Mouse (Mus musculus) limb, embryonic 10.5 days (tissue): ENCODE results near the gene Mea1. TPM values are rescaled to one million over a fixed set of nuclear protein-coding genes. Genes with fewer than 3 reads are reported as not detected.
A peak's percentile ranks its signal among the peaks of the same experiment; 100 is the strongest.

ENCODE experiments used
- DNase-seq: peaks from one replicate; pipeline ENCODE4 v3.0.0-alpha.2; 2017; ENCODE audit warnings: low spot score
- H3K27ac ChIP-seq: fragments of 300-500 bp; sonication (generic); 2 replicates; pipeline ENCODE4 v1.5.1; 2016; ENCODE audit warnings: mild to moderate bottlenecking
- H3K27me3 ChIP-seq: fragments of 300-500 bp; sonication (generic); 2 replicates; pipeline ENCODE4 v1.6.1; 2016; ENCODE audit warnings: low read depth, mild to moderate bottlenecking; ENCODE audit not compliant: poor library complexity, severe bottlenecking
- H3K36me3 ChIP-seq: fragments of 300-500 bp; sonication (generic); 2 replicates; pipeline ENCODE4 v1.6.1; 2016; ENCODE audit warnings: mild to moderate bottlenecking, moderate library complexity
- H3K4me1 ChIP-seq: fragments of 300-500 bp; sonication (generic); 2 replicates; pipeline ENCODE4 v1.6.1; 2016
- H3K4me3 ChIP-seq: fragments of 300-500 bp; sonication (generic); 2 replicates; pipeline ENCODE4 v1.5.1; 2016; ENCODE audit warnings: mild to moderate bottlenecking, moderate library complexity
- H3K9me3 ChIP-seq: fragments of 300-500 bp; sonication (generic); replicated peaks from 2 replicates; pipeline ENCODE4 v1.6.1; 2016; ENCODE audit warnings: mild to moderate bottlenecking
- WGBS: fragments of 180-500 bp; shearing (Covaris S2); methylation state at CpG from one replicate; pipeline ENCODE4 v1.1.7; 2016; 5-methylcytosine and 5-hydroxymethylcytosine counted together
- polyA plus RNA-seq: library from polyadenylated mRNA; unstranded; fragments of >200 nt; fragmentation: Nextera tagmentation; extraction: Ambion mirVana; gene quantifications from 2 replicates; pipeline ENCODE4 v1.2.1, GENCODE M21; 2016

The Mea1 gene
- polyA plus RNA-seq, 1 experiment from 2014 or later = 145 TPM

DNA sequence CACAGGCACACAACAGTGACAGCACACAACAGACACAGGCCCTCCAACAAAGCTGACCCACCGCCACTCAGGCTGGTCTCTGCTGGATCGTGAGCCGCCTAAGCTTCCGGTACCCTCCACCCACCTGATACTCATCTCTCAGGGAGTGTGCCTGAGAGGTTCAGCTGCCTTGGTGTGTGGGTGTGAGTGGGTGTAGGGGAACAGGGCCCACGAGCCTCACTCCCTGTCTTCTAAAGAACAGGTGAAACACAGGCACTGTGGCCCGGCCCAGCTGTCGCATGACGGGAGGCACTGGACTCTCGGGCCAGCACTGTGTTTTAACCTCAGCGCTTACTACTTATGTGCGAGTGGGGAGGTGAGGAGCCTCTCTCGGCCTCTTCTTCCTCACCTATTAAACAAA, 23.5 kb downstream of the Mea1 start:
- WGBS = 91% methylated on average over 12 of the region's 12 CpGs

DNA sequence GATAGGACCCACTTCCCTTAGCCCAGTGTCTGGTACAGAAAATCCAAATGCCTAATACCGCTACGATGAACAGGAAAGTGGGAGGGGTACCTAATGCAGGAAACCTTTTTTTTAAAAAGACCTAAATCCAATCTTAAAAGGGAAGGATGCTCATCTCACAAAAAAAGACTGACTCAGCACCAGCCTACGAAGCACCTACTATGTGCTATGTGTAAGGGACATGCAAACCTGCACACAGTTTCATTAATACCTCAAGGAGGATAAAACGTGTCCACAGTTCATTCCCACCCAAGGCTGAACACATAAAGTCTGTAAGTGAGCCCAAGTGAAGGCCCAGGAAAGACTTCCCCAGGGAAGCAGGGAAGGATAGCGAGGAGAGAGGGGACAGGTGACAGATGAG, 23.9 kb downstream of the Mea1 start:
- no peak for DNase-seq
- no peaks in the 10 kb centered on the region for H3K27me3 ChIP-seq
- peaks cover 48% of the 10 kb centered on the region for H3K36me3 ChIP-seq
- H3K27ac ChIP-seq = no peak overlapping the region
- peak overlapping the region; percentile 95; the same call in 1 of the 2 replicates for H3K4me3 ChIP-seq
- WGBS = 90% methylated on average over 5 of the region's 5 CpGs
- no peaks in the 10 kb centered on the region for H3K9me3 ChIP-seq
- peaks cover 39% of the 10 kb centered on the region for H3K4me1 ChIP-seq

More for the DNA sequence above, 23.5 kb downstream of the Mea1 start:
- Histone ChIP-seq H3K36me3 (peaks cover 52% of the 10 kb centered on the region), H3K27me3 (no peaks in the 10 kb centered on the region), H3K4me1 (peaks cover 39% of the 10 kb centered on the region), H3K4me3 (peak overlapping the region; percentile 15; the same call in 1 of the 2 replicates), H3K9me3 (no peaks in the 10 kb centered on the region), H3K27ac (peak overlapping the region; percentile 19; the same call in 1 of the 2 replicates)
- DNase-seq = no peak

DNA sequence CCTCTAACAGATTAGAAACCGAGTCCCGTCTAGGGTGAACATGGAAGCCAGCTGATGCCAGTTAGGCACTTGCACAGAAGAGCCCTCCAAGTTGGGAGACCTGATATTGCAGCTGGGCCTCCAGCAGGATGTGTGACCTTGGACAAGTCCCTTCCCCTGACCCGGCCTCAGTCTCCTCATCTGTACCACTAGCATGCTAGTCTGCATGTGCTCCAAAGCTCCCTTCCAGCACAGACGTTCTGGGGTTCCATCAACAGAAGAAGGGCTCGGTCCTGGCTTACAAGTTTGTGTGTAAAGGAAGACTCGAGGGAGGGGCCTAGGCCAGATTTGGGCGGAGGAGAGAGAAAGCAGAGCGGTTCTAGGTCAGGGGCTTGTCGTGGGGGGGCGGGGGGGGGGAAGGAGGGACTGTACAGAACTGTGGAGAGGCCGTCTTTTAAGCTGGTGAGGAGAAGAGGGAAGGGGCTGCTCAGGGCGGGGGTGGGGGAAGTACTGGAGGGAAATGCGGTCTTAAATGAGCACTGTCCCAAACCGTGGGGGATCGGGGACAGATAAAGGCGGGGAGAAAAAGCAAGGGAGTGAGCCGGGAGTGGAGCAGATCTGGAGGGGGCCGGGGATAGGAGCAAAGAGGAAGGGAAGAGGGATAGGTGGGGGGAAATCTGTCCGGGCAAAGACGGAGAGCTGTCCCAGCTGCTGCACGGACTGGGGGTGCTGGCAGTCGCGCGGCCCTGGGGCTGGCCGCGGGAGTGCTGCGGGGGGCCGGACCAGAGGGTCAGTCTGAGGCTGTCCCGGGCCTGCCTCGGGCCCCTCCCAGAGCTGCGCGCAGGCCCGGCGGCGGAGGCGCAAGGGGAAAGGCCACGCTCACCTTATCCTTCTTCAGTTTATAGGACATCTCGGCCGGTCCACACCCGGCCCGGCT, 25.6 kb downstream of the Mea1 start:
- no peaks in the 10 kb centered on the region for H3K9me3 ChIP-seq
- H3K36me3 ChIP-seq = peaks cover 31% of the 10 kb centered on the region
- peaks cover 39% of the 10 kb centered on the region for H3K4me1 ChIP-seq
- no peak for DNase-seq
- peak overlapping the region; percentile 94 for H3K27ac ChIP-seq
- no peaks in the 10 kb centered on the region for H3K27me3 ChIP-seq
- peak overlapping the region; percentile 95 for H3K4me3 ChIP-seq
- WGBS = 6% methylated on average over 41 of the region's 41 CpGs

- peak within 1 kb of the TSS; percentile 94 for H3K27ac ChIP-seq
- peaks cover 39% of the 10 kb centered on the region for H3K4me1 ChIP-seq
- 2% methylated on average over 48 of the region's 48 CpGs for WGBS
These were observed 26.6 kb downstream of the Mea1 start, which contains the start of gene Ppp2r5d for GRCm38 (mm10) chr17:46704887-46705835. TSS of gene Ppp2r5d (minus strand) at chr17:46705111.

GRCm38 (mm10) chr17:46706375-46707089, 27.9 kb downstream of the Mea1 start:
- H3K4me3 ChIP-seq = no peak overlapping the region
- no peaks in the 10 kb centered on the region for H3K27me3 ChIP-seq
- H3K27ac ChIP-seq = no peak overlapping the region
- H3K4me1 ChIP-seq = peaks cover 43% of the 10 kb centered on the region
- WGBS = 94% methylated on average over 14 of the region's 14 CpGs
- peaks cover 8% of the 10 kb centered on the region for H3K36me3 ChIP-seq
- DNase-seq = no peak
- no peaks in the 10 kb centered on the region for H3K9me3 ChIP-seq

More at GRCm38 (mm10) chr17:46704887-46705835, 26.6 kb downstream of the Mea1 start, which contains the start of gene Ppp2r5d:
- peak within 1 kb of the TSS; percentile 95 for H3K4me3 ChIP-seq
- H3K36me3 ChIP-seq = peaks cover 22% of the 10 kb centered on the region
- H3K9me3 ChIP-seq = no peaks in the 10 kb centered on the region
- H3K27me3 ChIP-seq = no peaks in the 10 kb centered on the region
- peak; percentile 90 for DNase-seq

GRCm38 (mm10) chr17:46710959-46711597, 32.5 kb downstream of the Mea1 start, which contains the start of gene Pex6:
TSS of gene Pex6 (plus strand) at chr17:46711463.
- H3K27ac ChIP-seq = peak within 1 kb of the TSS; percentile 88
- peaks cover 26% of the 10 kb centered on the region for H3K4me1 ChIP-seq
- peak within 1 kb of the TSS; percentile 94 for H3K4me3 ChIP-seq
- no peaks in the 10 kb centered on the region for H3K9me3 ChIP-seq
- no peaks in the 10 kb centered on the region for H3K27me3 ChIP-seq
- H3K36me3 ChIP-seq = peaks cover 33% of the 10 kb centered on the region
- 8% methylated on average over 36 of the region's 36 CpGs for WGBS
- DNase-seq = peak; percentile 97

- Histone ChIP-seq H3K9me3 (no peaks in the 10 kb centered on the region), H3K4me3 (peak overlapping the region; percentile 94), H3K27ac (peak overlapping the region; percentile 88), H3K27me3 (no peaks in the 10 kb centered on the region), H3K4me1 (peaks cover 26% of the 10 kb centered on the region), H3K36me3 (peaks cover 40% of the 10 kb centered on the region)
- peak; percentile 43 for DNase-seq
- WGBS = under 1% methylated on average over 76 of the region's 76 CpGs
These were observed 33.1 kb downstream of the Mea1 start for GRCm38 (mm10) chr17:46711612-46712271.

DNA sequence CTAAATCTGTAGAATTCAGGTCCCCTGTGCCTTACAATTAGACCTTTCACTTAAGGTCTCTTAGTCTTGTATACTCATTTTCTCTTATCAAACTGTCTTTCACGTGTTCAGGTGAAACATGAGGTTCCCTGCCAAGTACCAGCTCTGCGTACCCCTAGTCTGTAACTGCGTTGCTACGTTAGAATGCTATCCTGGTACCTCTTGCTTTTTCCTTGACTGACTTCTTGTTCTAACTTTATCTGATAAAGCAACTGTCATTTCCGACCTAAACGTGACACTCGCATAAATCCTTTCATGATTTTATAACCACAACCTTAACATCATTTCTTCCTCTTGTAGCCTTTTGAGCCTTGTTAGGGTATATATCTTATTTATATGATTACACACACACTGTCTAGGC, 33.8 kb downstream of the Mea1 start:
- H3K27me3 ChIP-seq = no peaks in the 10 kb centered on the region
- DNase-seq = no peak
- H3K9me3 ChIP-seq = no peaks in the 10 kb centered on the region
- H3K36me3 ChIP-seq = peaks cover 47% of the 10 kb centered on the region
- H3K4me3 ChIP-seq = peak overlapping the region; percentile 94
- no peak overlapping the region for H3K27ac ChIP-seq
- H3K4me1 ChIP-seq = peaks cover 26% of the 10 kb centered on the region
- 79% methylated on average over 7 of the region's 7 CpGs for WGBS

DNA sequence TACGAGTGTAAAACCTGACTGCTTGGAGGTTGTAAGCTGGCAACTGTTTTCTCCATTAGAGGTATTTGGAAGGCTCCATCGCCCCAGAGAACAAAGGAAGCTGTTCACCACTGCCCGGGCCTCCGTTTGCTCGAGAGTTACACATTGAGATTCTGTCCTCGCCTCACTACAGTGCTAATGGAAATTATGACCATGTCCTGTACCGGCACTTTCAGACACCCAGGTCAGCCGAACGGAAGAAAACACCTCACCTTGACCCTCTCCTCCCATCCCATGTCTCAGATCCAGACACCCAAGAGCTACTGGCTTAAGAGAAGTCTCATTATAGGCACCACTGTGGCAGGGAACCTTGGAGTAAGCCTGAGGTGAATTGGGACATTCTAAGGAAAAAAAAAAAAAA, 35.3 kb downstream of the Mea1 start:
- no peaks in the 10 kb centered on the region for H3K27me3 ChIP-seq
- no peak overlapping the region for H3K27ac ChIP-seq
- no peak for DNase-seq
- 93% methylated on average over 9 of the region's 9 CpGs for WGBS
- peak overlapping the region; percentile 94; the same call in 1 of the 2 replicates for H3K4me3 ChIP-seq
- peaks cover 26% of the 10 kb centered on the region for H3K4me1 ChIP-seq
- H3K36me3 ChIP-seq = peaks cover 52% of the 10 kb centered on the region
- no peaks in the 10 kb centered on the region for H3K9me3 ChIP-seq

DNA sequence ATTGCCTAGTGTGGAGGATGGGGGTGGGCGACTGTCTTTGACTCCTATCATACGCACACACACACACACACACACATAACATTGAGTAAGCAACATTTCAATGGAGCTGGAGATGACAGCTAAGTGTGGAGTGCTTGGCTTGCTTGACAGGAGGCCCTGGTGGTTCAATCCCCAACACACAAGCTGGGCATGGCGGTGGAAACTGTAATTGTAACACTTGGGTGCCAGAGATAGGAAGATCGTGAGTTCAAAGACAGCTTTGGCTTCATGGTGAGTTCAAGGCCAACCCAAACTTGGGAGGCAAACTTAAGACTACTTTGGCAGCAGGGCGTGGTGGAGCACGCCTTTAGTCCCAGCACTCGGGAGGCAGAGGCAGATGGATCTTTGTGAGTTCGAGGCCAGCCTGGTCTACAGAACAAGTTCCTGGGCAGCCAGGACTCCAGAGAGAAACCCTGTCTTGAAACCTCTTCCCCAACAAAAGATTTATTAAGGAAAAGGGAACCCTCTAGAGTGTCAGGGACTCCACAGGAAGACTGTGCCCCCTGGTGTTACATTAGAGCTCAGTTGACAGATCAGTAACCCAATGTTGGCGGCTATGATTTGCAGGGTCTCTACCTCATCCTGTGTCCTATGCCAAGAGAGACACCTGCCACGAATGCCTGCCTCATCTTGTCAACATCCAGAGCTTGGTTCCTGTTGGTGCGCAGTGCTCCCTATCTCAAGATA, 36.3 kb downstream of the Mea1 start:
- 94% methylated on average over 11 of the region's 11 CpGs for WGBS
- Histone ChIP-seq H3K4me3 (no peak overlapping the region), H3K4me1 (peaks cover 26% of the 10 kb centered on the region), H3K36me3 (peaks cover 53% of the 10 kb centered on the region), H3K27ac (no peak overlapping the region), H3K27me3 (no peaks in the 10 kb centered on the region), H3K9me3 (no peaks in the 10 kb centered on the region)
- no peak for DNase-seq

DNA sequence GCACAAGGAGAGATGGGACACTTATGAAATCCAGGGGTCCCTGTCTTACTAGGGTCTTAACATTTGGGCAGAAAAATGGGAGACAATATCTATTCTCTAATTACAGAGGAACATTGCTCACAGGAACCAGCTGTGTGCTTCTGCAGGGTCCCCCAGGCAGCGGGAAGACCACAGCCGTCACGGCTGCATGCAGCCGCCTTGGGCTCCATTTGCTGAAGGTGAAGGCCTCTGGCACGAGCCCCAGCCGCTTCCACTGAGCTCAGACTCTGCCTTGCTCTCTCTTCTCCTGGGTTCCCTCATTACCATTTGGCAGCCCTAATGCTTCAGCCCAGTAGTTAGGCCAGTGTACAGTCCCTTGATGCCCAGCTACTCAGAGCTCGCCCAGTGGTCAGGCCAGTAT, 42.5 kb downstream of the Mea1 start:
- 88% methylated on average over 7 of the region's 7 CpGs for WGBS
- no peak overlapping the region for H3K4me3 ChIP-seq
- no peak for DNase-seq
- no peaks in the 10 kb centered on the region for H3K27me3 ChIP-seq
- peaks cover 3% of the 10 kb centered on the region; the same call in 1 of the 2 replicates for H3K4me1 ChIP-seq
- peaks cover 76% of the 10 kb centered on the region for H3K36me3 ChIP-seq
- H3K9me3 ChIP-seq = no peaks in the 10 kb centered on the region
- no peak overlapping the region for H3K27ac ChIP-seq
